Mouse (Mus musculus): Measurements from ENCODE around the gene Wwp2. TPM values are rescaled to one million over a fixed set of nuclear protein-coding genes. Genes with fewer than 3 reads are reported as not detected.

Gene Wwp2
- polyA plus RNA-seq, 1 experiment from 2014 or later: 37.6 TPM

DNA sequence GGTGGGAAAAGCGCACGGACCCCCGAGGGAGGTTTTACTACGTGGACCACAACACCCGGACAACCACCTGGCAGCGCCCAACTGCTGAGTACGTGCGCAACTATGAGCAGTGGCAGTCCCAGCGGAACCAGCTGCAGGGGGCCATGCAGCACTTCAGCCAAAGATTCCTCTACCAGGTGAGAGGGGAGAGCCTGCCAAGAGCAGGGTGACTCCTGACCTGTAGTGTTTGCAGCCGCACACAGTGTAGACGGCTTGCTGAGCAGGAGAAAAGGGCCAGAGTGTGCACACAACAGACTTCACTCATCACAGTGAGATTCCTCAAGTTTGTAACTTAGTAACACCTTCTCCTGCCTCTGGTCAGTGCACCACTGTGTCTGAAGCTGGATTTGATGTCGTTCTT is 104.5 kb downstream of the Wwp2 start:
- peaks cover 36% of the 10 kb centered on the region for H3K4me1 ChIP-seq (replicated peaks)
- no peak overlapping the region for H3K27ac ChIP-seq (ENCODE audit: poor library complexity, severe bottlenecking)
- H3K4me3 ChIP-seq: no peak overlapping the region
- H3K4me2 ChIP-seq: no peak overlapping the region
- no peaks in the 10 kb centered on the region for H3K27me3 ChIP-seq (replicated peaks)
- 79% methylated on average over 12 of the region's 12 CpGs for WGBS
- no peak for ATAC-seq (ENCODE audit: insufficient number of reproducible peaks, low FRiP score)
- no peak overlapping the region for H3K9ac ChIP-seq
- no peaks in the 10 kb centered on the region for H3K9me3 ChIP-seq (replicated peaks)
- peaks cover 7% of the 10 kb centered on the region; the same call in 1 of the 2 replicates for H3K36me3 ChIP-seq

DNA sequence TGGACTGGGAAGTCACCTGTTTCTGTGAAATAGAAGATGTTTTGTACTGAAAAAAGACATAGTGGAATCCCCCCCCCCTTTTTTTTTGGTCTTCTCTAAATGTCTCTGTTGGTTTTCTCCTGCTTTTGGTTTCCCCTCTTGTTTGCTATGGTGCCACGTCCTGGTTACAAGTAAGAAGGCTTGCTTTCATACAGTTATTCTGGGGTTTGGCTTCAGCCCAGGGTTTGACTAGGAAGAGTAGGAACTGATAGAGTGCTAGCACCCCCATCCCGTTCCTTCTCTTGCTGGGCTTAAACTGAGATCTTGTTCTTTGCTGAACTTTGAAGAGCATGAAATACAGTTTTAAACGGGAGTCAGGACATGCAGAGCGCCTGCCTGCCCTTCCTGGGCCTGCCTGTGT is 105.2 kb downstream of the Wwp2 start:
- ATAC-seq (ENCODE audit: insufficient number of reproducible peaks, low FRiP score): no peak
- WGBS: 71% methylated on average over 4 of the region's 4 CpGs
- no peak overlapping the region for H3K27ac ChIP-seq (ENCODE audit: poor library complexity, severe bottlenecking)

DNA sequence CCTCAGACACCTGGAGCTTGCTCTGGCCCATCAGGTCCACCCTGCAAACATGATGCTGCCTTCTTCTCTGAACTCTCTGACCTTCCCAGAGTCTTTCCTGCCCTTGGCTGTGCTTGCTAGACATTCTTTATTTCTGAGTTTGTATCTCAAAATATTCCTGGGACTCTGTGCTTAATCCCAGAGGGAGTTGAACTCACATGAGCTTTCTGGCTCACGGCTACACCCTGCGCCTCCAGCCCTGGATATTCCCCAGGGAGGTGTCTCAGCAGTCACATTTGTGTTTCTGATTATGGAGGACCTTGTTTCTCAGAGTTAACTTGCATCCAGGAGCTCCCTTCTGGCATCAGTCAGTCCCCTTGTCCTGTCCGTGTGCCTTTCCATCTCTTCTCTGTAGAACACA is 106.0 kb downstream of the Wwp2 start:
- Histone ChIP-seq H3K4me2 (no peak overlapping the region), H3K9ac (no peak overlapping the region), H3K27ac (ENCODE audit: poor library complexity, severe bottlenecking) (no peak overlapping the region), H3K27me3 (replicated peaks) (no peaks in the 10 kb centered on the region), H3K4me1 (replicated peaks) (peaks cover 51% of the 10 kb centered on the region), H3K9me3 (replicated peaks) (no peaks in the 10 kb centered on the region), H3K4me3 (no peak overlapping the region), H3K36me3 (0 out of 2 replicates have a peak, but pooled peaks cover 5% of the 10 kb centered on the region)
- WGBS: 73% methylated on average over 3 of the region's 3 CpGs
- no peak for ATAC-seq (ENCODE audit: insufficient number of reproducible peaks, low FRiP score)

More for the DNA sequence above, 105.2 kb downstream of the Wwp2 start:
- Histone ChIP-seq H3K4me3 (no peak overlapping the region), H3K27me3 (replicated peaks) (no peaks in the 10 kb centered on the region), H3K9me3 (replicated peaks) (no peaks in the 10 kb centered on the region), H3K4me1 (replicated peaks) (peaks cover 44% of the 10 kb centered on the region), H3K4me2 (no peak overlapping the region), H3K9ac (no peak overlapping the region), H3K36me3 (0 out of 2 replicates have a peak, but pooled peaks cover 5% of the 10 kb centered on the region)

DNA sequence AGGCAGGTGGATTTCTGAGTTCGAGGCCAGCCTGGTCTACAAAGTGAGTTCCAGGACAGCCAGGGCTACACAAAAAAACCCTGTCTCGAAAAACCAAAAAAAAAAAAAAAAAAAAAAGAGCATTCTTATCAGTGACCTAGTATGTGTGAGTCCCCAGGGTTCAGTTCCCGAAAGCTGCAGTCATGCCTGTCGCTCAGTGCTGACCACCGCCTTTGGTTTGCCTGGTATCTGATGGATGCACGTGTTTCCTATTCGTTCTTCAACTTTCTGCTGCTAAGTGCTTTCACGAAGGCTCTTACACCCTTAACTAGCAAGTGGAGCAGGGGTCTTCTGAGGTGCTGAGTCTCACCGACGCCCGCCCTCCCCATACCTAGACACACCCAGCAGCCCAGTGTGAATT is 107.5 kb downstream of the Wwp2 start:
- H3K4me1 ChIP-seq (replicated peaks): peaks cover 42% of the 10 kb centered on the region
- ATAC-seq (ENCODE audit: insufficient number of reproducible peaks, low FRiP score): no peak
- no peaks in the 10 kb centered on the region for H3K27me3 ChIP-seq (replicated peaks)
- H3K4me3 ChIP-seq: no peak overlapping the region
- 74% methylated on average over 11 of the region's 11 CpGs for WGBS
- H3K9ac ChIP-seq: no peak overlapping the region
- H3K9me3 ChIP-seq (replicated peaks): no peaks in the 10 kb centered on the region
- H3K36me3 ChIP-seq: peaks cover 6% of the 10 kb centered on the region; the same call in 1 of the 2 replicates
- H3K4me2 ChIP-seq: no peak overlapping the region
- H3K27ac ChIP-seq (ENCODE audit: poor library complexity, severe bottlenecking): peak overlapping the region; percentile 77; the same call in 1 of the 2 replicates

DNA sequence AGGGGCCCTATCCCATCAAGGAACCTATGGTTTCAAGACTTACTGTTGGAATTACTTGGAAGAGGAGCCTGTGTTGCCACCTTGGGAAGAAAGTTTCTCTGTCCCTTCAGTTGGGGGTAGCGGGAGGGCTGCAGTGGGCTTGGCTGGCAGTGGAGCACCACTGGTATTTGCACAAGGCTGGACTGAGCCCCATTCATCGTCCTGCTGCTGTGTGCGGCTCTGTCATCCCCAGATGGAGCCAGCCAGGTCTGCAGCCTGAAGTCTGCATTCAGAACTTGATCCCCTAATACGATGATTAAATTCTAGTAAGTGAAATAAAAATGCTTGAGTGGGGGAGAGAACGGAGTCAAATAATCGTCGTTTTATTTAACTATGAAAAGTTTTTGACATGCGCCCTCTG is 108.0 kb downstream of the Wwp2 start:
- WGBS: 77% methylated on average over 8 of the region's 8 CpGs
- no peaks in the 10 kb centered on the region for H3K9me3 ChIP-seq (replicated peaks)
- H3K4me2 ChIP-seq: no peak overlapping the region
- H3K4me3 ChIP-seq: no peak overlapping the region
- H3K27me3 ChIP-seq (replicated peaks): no peaks in the 10 kb centered on the region
- H3K36me3 ChIP-seq: peaks cover 11% of the 10 kb centered on the region; the same call in 1 of the 2 replicates
- peaks cover 42% of the 10 kb centered on the region for H3K4me1 ChIP-seq (replicated peaks)
- ATAC-seq (ENCODE audit: insufficient number of reproducible peaks, low FRiP score): no peak
- H3K27ac ChIP-seq (ENCODE audit: poor library complexity, severe bottlenecking): peak overlapping the region; percentile 77
- H3K9ac ChIP-seq: no peak overlapping the region

DNA sequence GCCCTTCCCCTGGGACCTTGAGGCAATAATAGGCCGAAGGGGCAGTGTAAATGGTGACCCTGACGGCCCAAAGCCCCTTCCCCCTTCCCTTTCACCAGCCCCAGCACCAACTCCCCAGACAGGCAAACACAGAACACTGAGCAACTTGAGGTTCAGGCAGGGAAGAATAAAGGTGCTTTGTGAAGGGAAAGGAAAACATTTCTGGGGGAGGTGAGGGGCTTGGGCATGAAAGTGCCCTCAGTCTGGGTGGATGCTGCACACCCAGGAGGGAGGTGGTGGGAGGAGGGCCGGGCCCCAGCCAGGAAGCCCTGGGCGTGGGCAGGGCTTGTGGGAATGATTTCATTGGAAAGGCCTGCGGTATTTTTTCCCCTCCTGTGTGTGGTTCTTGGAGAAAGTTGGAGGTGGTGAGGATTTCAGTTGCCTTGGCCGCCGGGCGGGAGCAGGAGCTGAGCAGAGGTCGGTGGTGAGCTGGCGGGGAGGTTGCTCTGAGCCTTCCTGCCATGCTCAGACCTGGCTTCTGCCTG is 108.5 kb downstream of the Wwp2 start:
- WGBS: 33% methylated on average over 10 of the region's 10 CpGs
- peaks cover 15% of the 10 kb centered on the region for H3K36me3 ChIP-seq
- 0 out of 2 replicates have a peak overlapping the region, but pooled peaks have one; percentile 16 for H3K4me3 ChIP-seq
- no peaks in the 10 kb centered on the region for H3K27me3 ChIP-seq (replicated peaks)
- peak overlapping the region; percentile 18; the same call in 1 of the 2 replicates for H3K9ac ChIP-seq
- peak; percentile 67 for ATAC-seq (ENCODE audit: insufficient number of reproducible peaks, low FRiP score)
- H3K4me2 ChIP-seq: peak overlapping the region; percentile 47
- H3K9me3 ChIP-seq (replicated peaks): no peaks in the 10 kb centered on the region
- peaks cover 42% of the 10 kb centered on the region for H3K4me1 ChIP-seq (replicated peaks)
- peak overlapping the region; percentile 77 for H3K27ac ChIP-seq (ENCODE audit: poor library complexity, severe bottlenecking)

DNA sequence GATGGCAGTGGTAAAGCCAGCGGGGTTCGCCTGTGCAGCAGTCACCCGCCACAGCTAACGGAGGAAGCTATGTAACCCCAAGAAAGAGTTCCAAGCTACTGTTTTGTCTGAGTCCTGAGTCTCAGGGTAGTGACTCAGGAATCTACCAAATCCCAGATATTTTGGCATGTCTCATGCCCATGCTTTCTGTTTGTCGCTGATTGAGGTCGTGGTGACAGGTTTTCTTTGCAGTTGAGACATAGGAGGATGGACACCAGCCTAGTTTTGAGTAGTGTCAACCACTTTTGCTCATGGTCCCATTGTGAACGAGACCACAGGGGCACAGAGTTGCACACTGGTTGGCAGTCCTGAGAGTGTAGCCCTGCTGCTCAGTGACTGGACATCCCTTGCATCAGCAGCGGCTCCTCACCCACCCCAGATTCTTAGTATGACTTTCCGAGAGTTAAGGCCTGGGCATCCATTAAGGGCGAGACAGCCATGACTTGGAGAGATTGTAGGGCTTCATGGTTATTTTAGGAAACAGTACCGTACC is 109.5 kb downstream of the Wwp2 start:
- no peak for ATAC-seq (ENCODE audit: insufficient number of reproducible peaks, low FRiP score)
- H3K4me3 ChIP-seq: 0 out of 2 replicates have a peak overlapping the region, but pooled peaks have one; percentile 8
- no peaks in the 10 kb centered on the region for H3K9me3 ChIP-seq (replicated peaks)
- no peaks in the 10 kb centered on the region for H3K27me3 ChIP-seq (replicated peaks)
- peak overlapping the region; percentile 47 for H3K4me2 ChIP-seq
- H3K4me1 ChIP-seq (replicated peaks): peaks cover 38% of the 10 kb centered on the region
- H3K27ac ChIP-seq (ENCODE audit: poor library complexity, severe bottlenecking): peak overlapping the region; percentile 77
- peaks cover 23% of the 10 kb centered on the region for H3K36me3 ChIP-seq
- H3K9ac ChIP-seq: peak overlapping the region; percentile 11; the same call in 1 of the 2 replicates
- 72% methylated on average over 11 of the region's 11 CpGs for WGBS

DNA sequence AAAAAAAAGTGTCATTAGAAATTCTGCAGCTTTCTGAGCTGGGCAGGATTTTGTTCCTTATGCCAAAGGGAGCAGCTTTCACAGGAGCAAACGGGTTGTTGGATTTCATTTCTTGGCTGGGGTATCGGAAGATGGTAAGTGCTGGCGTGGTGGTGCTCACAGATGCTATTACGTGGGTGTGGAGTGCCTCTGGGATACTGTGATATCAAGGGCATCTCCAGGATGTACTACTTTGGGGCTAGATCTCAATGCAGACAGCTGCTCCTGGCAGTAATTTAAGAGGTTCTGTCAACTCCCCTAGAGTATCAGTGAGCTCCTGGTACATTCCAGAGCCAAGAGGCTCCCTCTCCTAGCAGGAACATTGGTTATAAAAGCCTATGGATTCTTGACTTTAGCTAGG is 110.0 kb downstream of the Wwp2 start:
- no peaks in the 10 kb centered on the region for H3K9me3 ChIP-seq (replicated peaks)
- 69% methylated on average over 4 of the region's 4 CpGs for whole genome bisulfite sequencing
- H3K4me3 ChIP-seq: peak overlapping the region; percentile 8; the same call in 1 of the 2 replicates
- H3K27ac ChIP-seq (ENCODE audit: poor library complexity, severe bottlenecking): peak overlapping the region; percentile 12
- H3K9ac ChIP-seq: peak overlapping the region; percentile 11; the same call in 1 of the 2 replicates
- H3K4me2 ChIP-seq: peak overlapping the region; percentile 47
- no peak for ATAC-seq (ENCODE audit: insufficient number of reproducible peaks, low FRiP score)
- peaks cover 33% of the 10 kb centered on the region for H3K4me1 ChIP-seq (replicated peaks)
- H3K36me3 ChIP-seq: peaks cover 27% of the 10 kb centered on the region
- no peaks in the 10 kb centered on the region for H3K27me3 ChIP-seq (replicated peaks)

DNA sequence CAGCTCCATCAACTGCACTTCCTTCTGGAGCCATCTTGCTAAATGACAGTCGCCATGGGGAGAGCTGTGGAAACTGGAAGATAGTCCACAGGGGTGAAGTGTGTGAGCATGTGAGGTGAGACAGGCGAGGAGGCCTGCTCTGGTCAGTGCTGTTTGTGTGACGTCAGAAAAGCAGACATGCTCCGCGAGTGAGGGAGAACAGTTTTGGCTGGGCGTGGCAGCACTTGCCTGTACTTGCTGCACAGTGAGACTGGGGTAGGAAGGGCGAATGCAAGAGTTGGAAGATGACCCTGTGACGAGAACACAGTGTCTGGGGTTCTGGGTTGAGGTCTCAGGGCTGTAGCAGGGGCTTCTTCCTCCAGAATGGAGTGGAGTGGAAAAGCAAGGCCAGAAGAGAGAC is 110.7 kb downstream of the Wwp2 start:
- no peak for ATAC-seq (ENCODE audit: insufficient number of reproducible peaks, low FRiP score)
- Histone ChIP-seq H3K4me1 (replicated peaks) (peaks cover 29% of the 10 kb centered on the region), H3K4me3 (peak overlapping the region; percentile 8; the same call in 1 of the 2 replicates), H3K27ac (ENCODE audit: poor library complexity, severe bottlenecking) (peak overlapping the region; percentile 6; the same call in 1 of the 2 replicates), H3K36me3 (peaks cover 30% of the 10 kb centered on the region), H3K9me3 (replicated peaks) (no peaks in the 10 kb centered on the region), H3K27me3 (replicated peaks) (no peaks in the 10 kb centered on the region), H3K4me2 (peak overlapping the region; percentile 47), H3K9ac (no peak overlapping the region)
- whole genome bisulfite sequencing: 72% methylated on average over 8 of the region's 8 CpGs

DNA sequence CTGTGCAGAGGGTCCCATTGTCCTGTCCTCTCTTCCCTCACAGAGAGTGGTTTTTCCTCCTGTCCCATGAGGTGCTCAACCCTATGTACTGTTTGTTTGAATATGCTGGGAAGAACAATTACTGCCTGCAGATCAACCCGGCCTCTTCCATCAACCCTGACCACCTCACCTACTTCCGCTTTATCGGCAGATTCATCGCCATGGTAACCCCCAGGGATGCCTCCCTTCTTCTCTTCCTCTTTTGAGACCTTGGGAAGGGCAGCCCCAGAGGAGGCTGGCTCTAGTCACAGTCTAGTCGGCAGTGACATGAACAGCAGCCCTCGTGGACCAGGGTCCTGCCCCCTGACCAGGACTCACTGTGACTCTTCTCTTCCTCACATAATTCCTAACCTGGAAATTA is 116.1 kb downstream of the Wwp2 start:
- H3K4me2 ChIP-seq: no peak overlapping the region
- no peak overlapping the region for H3K9ac ChIP-seq
- H3K36me3 ChIP-seq: peaks cover 62% of the 10 kb centered on the region
- WGBS: 61% methylated on average over 6 of the region's 6 CpGs
- no peak overlapping the region for H3K27ac ChIP-seq (ENCODE audit: poor library complexity, severe bottlenecking)
- H3K9me3 ChIP-seq (replicated peaks): no peaks in the 10 kb centered on the region
- H3K27me3 ChIP-seq (replicated peaks): no peaks in the 10 kb centered on the region
- ATAC-seq (ENCODE audit: insufficient number of reproducible peaks, low FRiP score): no peak
- no peak overlapping the region for H3K4me3 ChIP-seq
- peaks cover 11% of the 10 kb centered on the region for H3K4me1 ChIP-seq (replicated peaks)

DNA sequence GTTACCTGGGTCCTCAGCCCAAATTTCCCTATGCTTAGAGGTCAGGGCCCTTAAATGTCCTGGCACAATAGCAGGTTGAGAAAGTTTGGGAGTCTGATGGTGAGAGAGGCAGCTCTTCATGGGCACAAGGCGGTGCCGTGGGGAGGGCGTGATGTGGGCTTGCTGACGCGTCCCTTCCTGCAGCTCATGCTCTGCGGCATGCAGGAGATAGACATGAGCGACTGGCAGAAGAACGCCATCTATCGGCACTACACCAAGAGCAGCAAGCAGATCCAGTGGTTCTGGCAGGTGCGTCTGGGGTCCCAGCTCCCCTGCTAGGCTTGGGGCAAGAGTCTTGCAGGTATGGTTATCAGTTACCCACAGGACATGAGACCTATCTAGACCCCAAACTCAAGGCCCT is 119.1 kb downstream of the Wwp2 start:
- Histone ChIP-seq H3K9me3 (replicated peaks) (no peaks in the 10 kb centered on the region), H3K4me2 (no peak overlapping the region), H3K9ac (no peak overlapping the region), H3K27ac (ENCODE audit: poor library complexity, severe bottlenecking) (no peak overlapping the region), H3K4me3 (no peak overlapping the region), H3K27me3 (replicated peaks) (no peaks in the 10 kb centered on the region), H3K36me3 (peaks cover 53% of the 10 kb centered on the region), H3K4me1 (replicated peaks) (peaks cover 11% of the 10 kb centered on the region)
- no peak for ATAC-seq (ENCODE audit: insufficient number of reproducible peaks, low FRiP score)
- whole genome bisulfite sequencing: 77% methylated on average over 10 of the region's 10 CpGs
